Mouse (Mus musculus) thymus, adult 2 months (tissue): Measurements from ENCODE around the gene Nelfe.

ENCODE experiments used
- CTCF ChIP-seq: fragments of 200-500 bp; IDR thresholded peaks from 2 replicates; pipeline ENCODE4 v1.5.1; 2012; ENCODE audit warnings: mild to moderate bottlenecking, control low read depth, low read length, moderate library complexity, borderline replicate concordance; ENCODE audit not compliant: control insufficient read depth, poor library complexity, insufficient read depth; ENCODE audit errors: extremely low read depth
- POLR2A ChIP-seq: fragments of 200-500 bp; IDR thresholded peaks from 2 replicates; pipeline ENCODE4 v1.6.1; 2012; ENCODE audit warnings: mild to moderate bottlenecking, low read length, control low read depth, moderate library complexity; ENCODE audit not compliant: control insufficient read depth, poor library complexity, insufficient read depth; ENCODE audit errors: extremely low read depth

- TF ChIP-seq POLR2A (no peak), CTCF (no peak)
These were observed 31.0 kb downstream of the Nelfe start for GRCm38 (mm10) chr17:34881166-34881565.
